In the genomic region with DNA sequence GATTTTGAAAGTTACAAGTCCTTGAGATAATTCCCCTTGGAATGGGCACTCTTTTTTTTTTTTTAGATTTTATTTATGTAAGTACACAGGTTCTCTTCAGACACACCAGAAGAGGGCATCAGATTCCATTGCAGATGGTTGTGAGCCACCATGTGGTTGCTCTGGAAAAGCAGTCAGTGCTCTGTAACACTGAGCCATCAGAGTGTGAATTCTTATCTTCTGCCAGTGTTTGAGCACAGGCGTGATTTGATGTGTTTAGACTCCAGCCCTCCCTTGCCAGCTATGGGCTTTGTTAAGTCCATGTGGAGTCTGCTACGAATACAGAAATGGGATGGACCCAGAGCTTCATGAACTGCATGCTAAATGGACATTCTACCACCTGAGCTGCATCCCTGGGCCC, we compare ENCODE assay signal across 8 mouse cellular contexts. TPM values are rescaled to one million over a fixed set of nuclear protein-coding genes. Genes with fewer than 3 reads are reported as not detected.
DNase-seq lines count a peak whose midpoint lies in the region; ATAC-seq and TF ChIP-seq lines count a peak whose summit lies in the region.

No protein-coding gene starts in this region.

- H3K27ac ChIP-seq in kidney, postnatal 0 days = no peak overlapping the region
- H3K27ac ChIP-seq in forebrain, embryonic 13.5 days = peak overlapping the region; percentile 94
- H3K27ac ChIP-seq in limb, embryonic 13.5 days = no peak overlapping the region
- H3K27ac ChIP-seq in midbrain, postnatal 0 days (ENCODE audit: low read depth, low read length) = no peak overlapping the region

- no peaks in the 10 kb centered on the region for H3K9me3 ChIP-seq in kidney, postnatal 0 days (replicated peaks; ENCODE audit: low read length)
- no peaks in the 10 kb centered on the region for H3K9me3 ChIP-seq in forebrain, embryonic 13.5 days (replicated peaks)
- H3K9me3 ChIP-seq in limb, embryonic 13.5 days = no peaks in the 10 kb centered on the region
- H3K9me3 ChIP-seq in midbrain, postnatal 0 days (ENCODE audit: low read length) = no peaks in the 10 kb centered on the region

- no peak for DNase-seq in kidney, postnatal 0 days (ENCODE audit: low spot score)
- no peak for DNase-seq in kidney, postnatal 36 days
- DNase-seq in NIH3T3 (ENCODE audit: low read depth) = peak; percentile 77
- DNase-seq in midbrain, postnatal 0 days (ENCODE audit: low spot score) = peak; percentile 33
- DNase-seq in yolk sac, embryonic 10.5 days (ENCODE audit: low spot score) = no peak
- no peak for DNase-seq in right cerebral cortex, postnatal 14 days

- 26% methylated on average over 2 of the region's 2 CpGs for WGBS in kidney, postnatal 0 days
- WGBS in forebrain, embryonic 13.5 days = 13% methylated on average over 2 of the region's 2 CpGs
- WGBS in limb, embryonic 13.5 days = 46% methylated on average over 2 of the region's 2 CpGs
- 16% methylated on average over 2 of the region's 2 CpGs for WGBS in midbrain, postnatal 0 days

- peak overlapping the region; percentile 81 for H3K4me2 ChIP-seq in kidney, postnatal 0 days (ENCODE audit: low read length)
- peak overlapping the region; percentile 84 for H3K4me2 ChIP-seq in forebrain, embryonic 13.5 days
- H3K4me2 ChIP-seq in limb, embryonic 13.5 days (replicated peaks) = peak overlapping the region; percentile 82
- H3K4me2 ChIP-seq in midbrain, postnatal 0 days (ENCODE audit: low read depth, low read length, poor library complexity, severe bottlenecking) = peak overlapping the region; percentile 79

- peak overlapping the region; percentile 94 for H3K9ac ChIP-seq in kidney, postnatal 0 days (ENCODE audit: low read depth, low read length)
- peak overlapping the region; percentile 95 for H3K9ac ChIP-seq in forebrain, embryonic 13.5 days
- H3K9ac ChIP-seq in limb, embryonic 13.5 days = peak overlapping the region; percentile 94
- no peak overlapping the region for H3K9ac ChIP-seq in midbrain, postnatal 0 days (replicated peaks; ENCODE audit: low read length, poor library complexity, severe bottlenecking)

- no peaks in the 10 kb centered on the region for H3K27me3 ChIP-seq in kidney, postnatal 0 days (ENCODE audit: insufficient read depth, low read length)
- H3K27me3 ChIP-seq in forebrain, embryonic 13.5 days = no peaks in the 10 kb centered on the region
- no peaks in the 10 kb centered on the region for H3K27me3 ChIP-seq in limb, embryonic 13.5 days
- no peaks in the 10 kb centered on the region for H3K27me3 ChIP-seq in midbrain, postnatal 0 days (ENCODE audit: insufficient read depth, low read length)

- no peaks in the 10 kb centered on the region for H3K36me3 ChIP-seq in kidney, postnatal 0 days (ENCODE audit: insufficient read depth, low read length)
- peaks cover 9% of the 10 kb centered on the region; the same call in 1 of the 2 replicates for H3K36me3 ChIP-seq in forebrain, embryonic 13.5 days (ENCODE audit: poor library complexity, severe bottlenecking)
- H3K36me3 ChIP-seq in limb, embryonic 13.5 days = peaks cover 14% of the 10 kb centered on the region
- H3K36me3 ChIP-seq in midbrain, postnatal 0 days (ENCODE audit: insufficient read depth, low read length) = no peaks in the 10 kb centered on the region

- TF ChIP-seq CTCF in kidney, postnatal 0 days (IDR thresholded peaks at IDR 0.05; ENCODE audit: low read depth) = peak; percentile 54
- TF ChIP-seq CTCF in midbrain, postnatal 0 days (IDR thresholded peaks at IDR 0.05) = peak; percentile 54

- H3K4me1 ChIP-seq in kidney, postnatal 0 days (replicated peaks; ENCODE audit: insufficient read depth, low read length) = peaks cover 23% of the 10 kb centered on the region
- H3K4me1 ChIP-seq in forebrain, embryonic 13.5 days = peaks cover 59% of the 10 kb centered on the region
- peaks cover 58% of the 10 kb centered on the region for H3K4me1 ChIP-seq in limb, embryonic 13.5 days
- H3K4me1 ChIP-seq in midbrain, postnatal 0 days (ENCODE audit: insufficient read depth, low read length) = peaks cover 18% of the 10 kb centered on the region

- ATAC-seq in kidney, postnatal 0 days (replicated peaks; ENCODE audit: low FRiP score, low read depth) = no peak
- ATAC-seq in forebrain, embryonic 13.5 days = no peak
- ATAC-seq in limb, embryonic 13.5 days (ENCODE audit: low FRiP score, low read depth) = no peak
- no peak for ATAC-seq in midbrain, postnatal 0 days (ENCODE audit: low FRiP score)

- H3K4me3 ChIP-seq in kidney, postnatal 0 days (replicated peaks; ENCODE audit: low read depth, low read length) = 0 out of 2 replicates have a peak overlapping the region, but pooled peaks have one; percentile 87
- peak overlapping the region; percentile 84 for H3K4me3 ChIP-seq in forebrain, embryonic 13.5 days
- peak overlapping the region; percentile 76 for H3K4me3 ChIP-seq in limb, embryonic 13.5 days
- H3K4me3 ChIP-seq in midbrain, postnatal 0 days (ENCODE audit: low read depth, low read length) = no peak overlapping the region

RNA-seq across cellular contexts. Expression of gene Atf5, which starts 1.7 kb away (rescaled TPM):
- 4.2 and 5.3 TPM in 2 replicates for polyA plus RNA-seq in kidney, postnatal 0 days (2015; fragmentation: Nextera tagmentation; extraction: Ambion mirVana)
- polyA plus RNA-seq in forebrain, embryonic 13.5 days (2015; fragmentation: Nextera tagmentation; extraction: Ambion mirVana) = 5.4 and 5.7 TPM in 2 replicates
- polyA plus RNA-seq in limb, embryonic 13.5 days (2015; fragmentation: Nextera tagmentation; extraction: Ambion mirVana) = 3.2 and 3.6 TPM in 2 replicates
- 4.8 and 6.8 TPM in 2 replicates for total RNA-seq in midbrain, postnatal 0 days (2014; rRNA removed)
- 3.4 and 3.7 TPM in 2 replicates for polyA plus RNA-seq in midbrain, postnatal 0 days (2015; fragmentation: Nextera tagmentation; extraction: Ambion mirVana)

RNA-seq across cellular contexts. Expression of gene Il4i1, which starts 2.0 kb away (rescaled TPM):
- 0.88 and 1.0 TPM in 2 replicates for polyA plus RNA-seq in kidney, postnatal 0 days (2015; fragmentation: Nextera tagmentation; extraction: Ambion mirVana)
- 1.2 and 1.9 TPM in 2 replicates for polyA plus RNA-seq in forebrain, embryonic 13.5 days (2015; fragmentation: Nextera tagmentation; extraction: Ambion mirVana)
- polyA plus RNA-seq in limb, embryonic 13.5 days (2015; fragmentation: Nextera tagmentation; extraction: Ambion mirVana) = 1.4 and 2.5 TPM in 2 replicates
- not detected in 2 replicates for total RNA-seq in midbrain, postnatal 0 days (2014; rRNA removed)
- 0.62 and 1.1 TPM in 2 replicates for polyA plus RNA-seq in midbrain, postnatal 0 days (2015; fragmentation: Nextera tagmentation; extraction: Ambion mirVana)

RNA-seq across cellular contexts. Expression of gene Nup62, which starts 2.3 kb away (rescaled TPM):
- polyA plus RNA-seq in kidney, postnatal 0 days (2015; fragmentation: Nextera tagmentation; extraction: Ambion mirVana) = 57.6 and 62.4 TPM in 2 replicates
- 73.5 and 83.0 TPM in 2 replicates for polyA plus RNA-seq in forebrain, embryonic 13.5 days (2015; fragmentation: Nextera tagmentation; extraction: Ambion mirVana)
- 97.3 and 102 TPM in 2 replicates for polyA plus RNA-seq in limb, embryonic 13.5 days (2015; fragmentation: Nextera tagmentation; extraction: Ambion mirVana)
- total RNA-seq in midbrain, postnatal 0 days (2014; rRNA removed) = 51.4 and 65.9 TPM in 2 replicates
- 45.8 and 46.9 TPM in 2 replicates for polyA plus RNA-seq in midbrain, postnatal 0 days (2015; fragmentation: Nextera tagmentation; extraction: Ambion mirVana)

RNA-seq across cellular contexts. Expression of gene Akt1s1, which starts 30.6 kb away (rescaled TPM):
- 108 and 111 TPM in 2 replicates for polyA plus RNA-seq in kidney, postnatal 0 days (2015; fragmentation: Nextera tagmentation; extraction: Ambion mirVana)
- polyA plus RNA-seq in forebrain, embryonic 13.5 days (2015; fragmentation: Nextera tagmentation; extraction: Ambion mirVana) = 93.1 and 95.4 TPM in 2 replicates
- 112 and 122 TPM in 2 replicates for polyA plus RNA-seq in limb, embryonic 13.5 days (2015; fragmentation: Nextera tagmentation; extraction: Ambion mirVana)
- 104 and 120 TPM in 2 replicates for total RNA-seq in midbrain, postnatal 0 days (2014; rRNA removed)
- polyA plus RNA-seq in midbrain, postnatal 0 days (2015; fragmentation: Nextera tagmentation; extraction: Ambion mirVana) = 89.1 and 91.0 TPM in 2 replicates

RNA-seq across cellular contexts. Expression of gene Tbc1d17, which starts 30.7 kb away (rescaled TPM):
- 78.0 and 87.0 TPM in 2 replicates for polyA plus RNA-seq in kidney, postnatal 0 days (2015; fragmentation: Nextera tagmentation; extraction: Ambion mirVana)
- polyA plus RNA-seq in forebrain, embryonic 13.5 days (2015; fragmentation: Nextera tagmentation; extraction: Ambion mirVana) = 81.5 and 95.5 TPM in 2 replicates
- polyA plus RNA-seq in limb, embryonic 13.5 days (2015; fragmentation: Nextera tagmentation; extraction: Ambion mirVana) = 86.0 and 90.5 TPM in 2 replicates
- 79.7 and 129 TPM in 2 replicates for total RNA-seq in midbrain, postnatal 0 days (2014; rRNA removed)
- polyA plus RNA-seq in midbrain, postnatal 0 days (2015; fragmentation: Nextera tagmentation; extraction: Ambion mirVana) = 115 and 126 TPM in 2 replicates

Comparison
In these comparisons a context has a peak if more than half of its experiments do, and no peak if none do; other contexts are left out.
1. DNase-seq: peak in NIH3T3 (single experiment) and midbrain, postnatal 0 days (single experiment); none in kidney, postnatal 0 days (single experiment), kidney, postnatal 36 days (0 of 2), yolk sac, embryonic 10.5 days (single experiment) and right cerebral cortex, postnatal 14 days (single experiment).
2. Peak in every context shown above with its lines, with median percentiles within 50 percentile points of each other: H3K4me2 ChIP-seq.